Comparison of ENCODE assay signal across 8 mouse cellular contexts in the genomic region with DNA sequence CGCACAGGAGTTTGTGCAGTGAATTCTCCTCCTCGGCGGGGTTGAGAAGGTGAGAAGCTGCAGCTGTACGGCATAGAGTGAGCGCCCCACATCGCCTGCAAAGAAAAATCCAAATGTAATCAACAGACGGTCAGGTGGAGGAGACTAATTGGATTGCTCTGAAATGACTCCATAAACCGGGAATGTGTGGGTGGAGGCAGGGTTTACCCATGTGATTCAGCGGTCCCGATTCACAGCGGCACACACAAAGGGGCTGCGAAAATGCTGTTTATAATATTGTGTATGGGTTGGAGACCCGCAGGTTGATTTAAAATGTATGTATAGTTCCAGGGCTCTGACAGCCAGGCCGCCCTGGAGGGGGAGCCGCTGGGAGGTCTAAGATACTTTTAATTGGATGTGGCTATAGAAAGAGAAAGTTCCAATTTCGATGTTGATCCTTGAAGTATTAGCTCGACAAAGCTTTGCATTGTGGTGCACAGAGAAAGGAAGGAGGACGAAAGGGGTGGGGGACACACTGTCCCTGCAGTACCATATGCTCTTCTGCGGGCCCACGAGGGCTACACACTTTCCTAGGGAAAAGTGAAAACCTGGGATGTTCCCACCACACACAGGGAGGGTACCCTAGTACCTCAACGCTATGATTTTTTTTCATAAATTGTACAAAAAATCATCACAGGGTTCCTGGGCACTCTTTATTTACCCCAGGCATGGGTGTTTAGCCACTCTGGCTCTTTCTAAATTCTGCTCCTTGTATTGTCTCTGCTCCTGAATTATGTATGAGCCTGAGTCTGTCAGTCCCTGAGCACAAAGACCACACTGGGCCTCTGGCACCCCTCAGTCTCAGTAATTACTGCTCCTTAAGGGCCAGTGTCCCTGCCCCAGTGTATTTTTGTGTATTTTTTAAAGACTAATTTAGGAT.
A peak's percentile ranks its signal among the peaks of the same experiment; 100 is the strongest.
DNase-seq lines count a peak whose midpoint lies in the region; ATAC-seq and TF ChIP-seq lines count a peak whose summit lies in the region.

No protein-coding gene starts in this region.

- peak; percentile 11 for DNase-seq in lung, embryonic 14.5 days
- DNase-seq in lung, adult 18-20 months, result no peak
- DNase-seq in left cerebral cortex, postnatal 25 days (ENCODE audit: low spot score in 2 of 2), result peak; percentile 48 to 63
- peak; percentile 77 for DNase-seq in retina, postnatal 1 day
- DNase-seq in natural killer cell, adult 2 months (ENCODE audit: low spot score in 2 of 2), result no peak
- DNase-seq in ovary, postnatal 36 days (ENCODE audit: low spot score), result no peak

- 0 out of 2 replicates have a peak overlapping the region, but pooled peaks have one; percentile 15 for H3K9ac ChIP-seq in lung, embryonic 14.5 days
- H3K9ac ChIP-seq in forebrain, embryonic 15.5 days (replicated peaks), result no peak overlapping the region

- no peaks in the 10 kb centered on the region for H3K4me1 ChIP-seq in lung, embryonic 14.5 days (ENCODE audit: insufficient read depth)
- H3K4me1 ChIP-seq in forebrain, embryonic 15.5 days, result peaks cover 27% of the 10 kb centered on the region

- no peaks in the 10 kb centered on the region for H3K9me3 ChIP-seq in lung, embryonic 14.5 days (ENCODE audit: low read depth, low read length)
- no peaks in the 10 kb centered on the region for H3K9me3 ChIP-seq in forebrain, embryonic 15.5 days

- H3K27me3 ChIP-seq in lung, embryonic 14.5 days (ENCODE audit: insufficient read depth, low read length), result no peaks in the 10 kb centered on the region
- peaks cover 26% of the 10 kb centered on the region; the same call in 1 of the 2 replicates for H3K27me3 ChIP-seq in forebrain, embryonic 15.5 days

- peak overlapping the region; percentile 36; the same call in 1 of the 2 replicates for H3K4me2 ChIP-seq in lung, embryonic 14.5 days
- H3K4me2 ChIP-seq in forebrain, embryonic 15.5 days (replicated peaks), result peak overlapping the region; percentile 34

- no peak for TF ChIP-seq CTCF in lung, embryonic 14.5 days (IDR thresholded peaks at IDR 0.05; ENCODE audit: low read depth)

- H3K27ac ChIP-seq in lung, embryonic 14.5 days (ENCODE audit: low read depth), result no peak overlapping the region
- H3K27ac ChIP-seq in forebrain, embryonic 15.5 days (replicated peaks), result peak overlapping the region; percentile 74

- 32% methylated on average over 21 of the region's 21 CpGs for WGBS in lung, embryonic 14.5 days
- WGBS in forebrain, embryonic 15.5 days, result under 1% methylated on average over 21 of the region's 21 CpGs

- no peak overlapping the region for H3K4me3 ChIP-seq in lung, embryonic 14.5 days (ENCODE audit: low read depth, low read length)
- H3K4me3 ChIP-seq in forebrain, embryonic 15.5 days, result 0 out of 2 replicates have a peak overlapping the region, but pooled peaks have one; percentile 5

- peak; percentile 64 for ATAC-seq in lung, embryonic 14.5 days (ENCODE audit: insufficient read depth)
- peak; percentile 87 for ATAC-seq in forebrain, embryonic 15.5 days (replicated peaks)
- ATAC-seq in erythroid progenitor cell, adult 5-6 weeks (replicated peaks; ENCODE audit: low FRiP score, poor library complexity, severe bottlenecking), result no peak

- intact Hi-C loops in left cerebral cortex, postnatal 25 days (cut with DNase I), result loop anchor here (5.0 kb wide), 1 partner anchor 73 kb away; no protein-coding TSS in a partner anchor

- H3K36me3 ChIP-seq in lung, embryonic 14.5 days (ENCODE audit: insufficient read depth), result no peaks in the 10 kb centered on the region
- no peaks in the 10 kb centered on the region for H3K36me3 ChIP-seq in forebrain, embryonic 15.5 days

Comparison
In these comparisons a context has a peak if more than half of its experiments do, and no peak if none do; other contexts are left out.
1. DNase-seq: peak in lung, embryonic 14.5 days (single experiment), left cerebral cortex, postnatal 25 days (2 of 2) and retina, postnatal 1 day (single experiment); none in lung, adult 18-20 months (0 of 2), natural killer cell, adult 2 months (0 of 2) and ovary, postnatal 36 days (single experiment).